Mouse (Mus musculus) embryonic facial prominence, embryonic 15.5 days (tissue): ENCODE results near the gene Me1. TPM values are rescaled to one million over a fixed set of nuclear protein-coding genes. Genes with fewer than 3 reads are reported as not detected.

Source experiments
- ATAC-seq: fragments of 200-750 bp; cut with Nextera tagmentation; 2 replicates; pipeline ENCODE4 v1.8.0; 2017; ENCODE audit warnings: low read depth, moderate TSS enrichment; ENCODE audit not compliant: insufficient number of reproducible peaks, low FRiP score, low TSS enrichment
- H3K27ac ChIP-seq: fragments of 300-500 bp; sonication (generic); replicated peaks from 2 replicates; pipeline ENCODE4 v1.5.1; 2015; ENCODE audit warnings: mild to moderate bottlenecking, inconsistent platforms
- H3K27me3 ChIP-seq: fragments of 300-500 bp; sonication (generic); 2 replicates; pipeline ENCODE4 v1.6.1; 2015; ENCODE audit warnings: inconsistent platforms
- H3K36me3 ChIP-seq: fragments of 300-500 bp; sonication (generic); 2 replicates; pipeline ENCODE4 v1.6.1; 2015; ENCODE audit warnings: mild to moderate bottlenecking, inconsistent platforms
- H3K4me1 ChIP-seq: fragments of 300-500 bp; sonication (generic); 2 replicates; pipeline ENCODE4 v1.6.1; 2015; ENCODE audit warnings: inconsistent platforms
- H3K4me2 ChIP-seq: fragments of 300-500 bp; sonication (generic); replicated peaks from 2 replicates; pipeline ENCODE4 v1.6.1; 2015; ENCODE audit warnings: mild to moderate bottlenecking, inconsistent platforms
- H3K4me3 ChIP-seq: fragments of 300-500 bp; sonication (generic); replicated peaks from 2 replicates; pipeline ENCODE4 v1.5.1; 2015; ENCODE audit warnings: mild to moderate bottlenecking, inconsistent platforms
- H3K9ac ChIP-seq: fragments of 300-500 bp; sonication (generic); 2 replicates; pipeline ENCODE4 v1.6.1; 2015; ENCODE audit warnings: inconsistent platforms
- H3K9me3 ChIP-seq: fragments of 300-500 bp; sonication (generic); replicated peaks from 2 replicates; pipeline ENCODE4 v1.6.1; 2016; ENCODE audit warnings: inconsistent platforms
- WGBS: fragments of 180-500 bp; shearing (Covaris S2); methylation state at CpG from one replicate; pipeline ENCODE4 v1.1.7; 2015; 5-methylcytosine and 5-hydroxymethylcytosine counted together
- polyA plus RNA-seq: library from polyadenylated mRNA; unstranded; fragments of >200 nt; fragmentation: Nextera tagmentation; extraction: Ambion mirVana; gene quantifications from 2 replicates; pipeline ENCODE4 v1.2.1, GENCODE M21; 2015

The Me1 gene
- polyA plus RNA-seq, 1 experiment from 2014 or later, result 29.7 TPM

GRCm38 (mm10) chr9:86572196-86572595 lies 123.6 kb downstream of the Me1 start:
- under 1% methylated on average over 25 of the region's 25 CpGs for WGBS

GRCm38 (mm10) chr9:86571540-86572135 lies 124.1 kb downstream of the Me1 start, which contains the start of the genes Pgm3 and Rwdd2a:
Pgm3 (minus strand) TSS chr9:86571842.
Rwdd2a (plus strand) TSS chr9:86571991.
- H3K27ac ChIP-seq, result peak within 1 kb of the TSS; percentile 83
- H3K9me3 ChIP-seq, result no peaks in the 10 kb centered on the region
- H3K4me3 ChIP-seq, result peak within 1 kb of the TSS; percentile 71
- peaks cover 27% of the 10 kb centered on the region for H3K36me3 ChIP-seq
- WGBS, result under 1% methylated on average over 59 of the region's 59 CpGs
- no peaks in the 10 kb centered on the region for H3K27me3 ChIP-seq
- H3K9ac ChIP-seq, result peak within 1 kb of the TSS; percentile 53
- ATAC-seq, result peak; percentile 99
- peak within 1 kb of the TSS; percentile 98 for H3K4me2 ChIP-seq
- H3K4me1 ChIP-seq, result peaks cover 21% of the 10 kb centered on the region

More at GRCm38 (mm10) chr9:86572196-86572595, 123.6 kb downstream of the Me1 start:
- Histone ChIP-seq H3K4me2 (peak overlapping the region; percentile 98), H3K27ac (no peak overlapping the region), H3K4me1 (peaks cover 21% of the 10 kb centered on the region), H3K9me3 (no peaks in the 10 kb centered on the region), H3K27me3 (no peaks in the 10 kb centered on the region), H3K4me3 (peak overlapping the region; percentile 71), H3K9ac (peak overlapping the region; percentile 53; the same call in 1 of the 2 replicates), H3K36me3 (peaks cover 22% of the 10 kb centered on the region)
- peak; percentile 21; the same call in 1 of the 2 replicates for ATAC-seq

- Histone ChIP-seq H3K9me3 (no peaks in the 10 kb centered on the region), H3K9ac (no peak overlapping the region), H3K4me1 (peaks cover 21% of the 10 kb centered on the region), H3K27ac (no peak overlapping the region), H3K27me3 (no peaks in the 10 kb centered on the region), H3K36me3 (peaks cover 33% of the 10 kb centered on the region), H3K4me3 (peak overlapping the region; percentile 71), H3K4me2 (peak overlapping the region; percentile 98)
- WGBS, result 18% methylated on average over 8 of the region's 8 CpGs
- ATAC-seq, result no peak
Observed at GRCm38 (mm10) chr9:86570946-86571345, 124.8 kb downstream of the Me1 start.

GRCm38 (mm10) chr9:86570261-86570890 lies 125.4 kb downstream of the Me1 start:
- Histone ChIP-seq H3K9ac (no peak overlapping the region), H3K9me3 (no peaks in the 10 kb centered on the region), H3K4me3 (peak overlapping the region; percentile 71), H3K4me2 (peak overlapping the region; percentile 98), H3K4me1 (peaks cover 21% of the 10 kb centered on the region), H3K27me3 (no peaks in the 10 kb centered on the region), H3K36me3 (peaks cover 39% of the 10 kb centered on the region), H3K27ac (no peak overlapping the region)
- no peak for ATAC-seq
- 76% methylated on average over 10 of the region's 10 CpGs for WGBS

GRCm38 (mm10) chr9:86569314-86569910 lies 126.3 kb downstream of the Me1 start:
- no peak for ATAC-seq
- Histone ChIP-seq H3K27ac (no peak overlapping the region), H3K4me2 (no peak overlapping the region), H3K36me3 (peaks cover 49% of the 10 kb centered on the region), H3K4me3 (no peak overlapping the region), H3K9me3 (no peaks in the 10 kb centered on the region), H3K4me1 (peaks cover 21% of the 10 kb centered on the region), H3K27me3 (no peaks in the 10 kb centered on the region), H3K9ac (no peak overlapping the region)
- WGBS, result 83% methylated on average over 3 of the region's 3 CpGs

- H3K4me2 ChIP-seq, result no peak overlapping the region
- H3K9ac ChIP-seq, result no peak overlapping the region
- H3K9me3 ChIP-seq, result no peaks in the 10 kb centered on the region
- peaks cover 85% of the 10 kb centered on the region for H3K36me3 ChIP-seq
- 84% methylated on average over 3 of the region's 3 CpGs for WGBS
- no peaks in the 10 kb centered on the region for H3K4me1 ChIP-seq
- no peaks in the 10 kb centered on the region for H3K27me3 ChIP-seq
- no peak overlapping the region for H3K27ac ChIP-seq
- ATAC-seq, result no peak
- no peak overlapping the region for H3K4me3 ChIP-seq
Observed at GRCm38 (mm10) chr9:86560543-86560942, 135.2 kb downstream of the Me1 start.

- H3K4me2 ChIP-seq, result no peak overlapping the region
- no peak overlapping the region for H3K27ac ChIP-seq
- peaks cover 71% of the 10 kb centered on the region for H3K36me3 ChIP-seq
- H3K9ac ChIP-seq, result no peak overlapping the region
- H3K4me3 ChIP-seq, result no peak overlapping the region
- ATAC-seq, result no peak
- no peaks in the 10 kb centered on the region for H3K9me3 ChIP-seq
- WGBS, result 91% methylated on average over 4 of the region's 4 CpGs
- H3K27me3 ChIP-seq, result no peaks in the 10 kb centered on the region
- H3K4me1 ChIP-seq, result no peaks in the 10 kb centered on the region
Observed at GRCm38 (mm10) chr9:86554641-86555040, 141.1 kb downstream of the Me1 start.

- Histone ChIP-seq H3K9ac (no peak overlapping the region), H3K27ac (no peak overlapping the region), H3K4me2 (no peak overlapping the region), H3K36me3 (peaks cover 68% of the 10 kb centered on the region), H3K4me1 (no peaks in the 10 kb centered on the region), H3K27me3 (no peaks in the 10 kb centered on the region), H3K4me3 (no peak overlapping the region), H3K9me3 (no peaks in the 10 kb centered on the region)
- 70% methylated on average over 9 of the region's 9 CpGs for WGBS
- no peak for ATAC-seq
Observed at GRCm38 (mm10) chr9:86553886-86554285, 141.9 kb downstream of the Me1 start.

GRCm38 (mm10) chr9:86550717-86551116 lies 145.0 kb downstream of the Me1 start:
- H3K27ac ChIP-seq, result no peak overlapping the region

GRCm38 (mm10) chr9:86549637-86550162 lies 146.1 kb downstream of the Me1 start:
- H3K9me3 ChIP-seq, result no peaks in the 10 kb centered on the region
- H3K27me3 ChIP-seq, result no peaks in the 10 kb centered on the region
- 91% methylated on average over 5 of the region's 5 CpGs for WGBS
- H3K4me2 ChIP-seq, result no peak overlapping the region
- no peak overlapping the region for H3K9ac ChIP-seq
- no peaks in the 10 kb centered on the region for H3K4me1 ChIP-seq
- no peak overlapping the region for H3K27ac ChIP-seq
- no peak overlapping the region for H3K4me3 ChIP-seq
- no peak for ATAC-seq
- H3K36me3 ChIP-seq, result peaks cover 59% of the 10 kb centered on the region

More at GRCm38 (mm10) chr9:86550717-86551116, 145.0 kb downstream of the Me1 start:
- Histone ChIP-seq H3K36me3 (peaks cover 57% of the 10 kb centered on the region), H3K9me3 (no peaks in the 10 kb centered on the region), H3K9ac (no peak overlapping the region), H3K27me3 (no peaks in the 10 kb centered on the region), H3K4me2 (no peak overlapping the region), H3K4me3 (no peak overlapping the region), H3K4me1 (no peaks in the 10 kb centered on the region)
- 82% methylated on average over 3 of the region's 3 CpGs for WGBS
- no peak for ATAC-seq

- ATAC-seq, result no peak
- Histone ChIP-seq H3K36me3 (peaks cover 59% of the 10 kb centered on the region), H3K4me3 (no peak overlapping the region), H3K27ac (no peak overlapping the region), H3K27me3 (no peaks in the 10 kb centered on the region), H3K4me2 (no peak overlapping the region), H3K9ac (no peak overlapping the region), H3K9me3 (no peaks in the 10 kb centered on the region), H3K4me1 (no peaks in the 10 kb centered on the region)
- 72% methylated on average over 1 of the region's 1 CpGs for WGBS
Observed at GRCm38 (mm10) chr9:86544559-86544958, 151.2 kb downstream of the Me1 start.
